ENCODE assay signal across 8 mouse cellular contexts in the genomic region with DNA sequence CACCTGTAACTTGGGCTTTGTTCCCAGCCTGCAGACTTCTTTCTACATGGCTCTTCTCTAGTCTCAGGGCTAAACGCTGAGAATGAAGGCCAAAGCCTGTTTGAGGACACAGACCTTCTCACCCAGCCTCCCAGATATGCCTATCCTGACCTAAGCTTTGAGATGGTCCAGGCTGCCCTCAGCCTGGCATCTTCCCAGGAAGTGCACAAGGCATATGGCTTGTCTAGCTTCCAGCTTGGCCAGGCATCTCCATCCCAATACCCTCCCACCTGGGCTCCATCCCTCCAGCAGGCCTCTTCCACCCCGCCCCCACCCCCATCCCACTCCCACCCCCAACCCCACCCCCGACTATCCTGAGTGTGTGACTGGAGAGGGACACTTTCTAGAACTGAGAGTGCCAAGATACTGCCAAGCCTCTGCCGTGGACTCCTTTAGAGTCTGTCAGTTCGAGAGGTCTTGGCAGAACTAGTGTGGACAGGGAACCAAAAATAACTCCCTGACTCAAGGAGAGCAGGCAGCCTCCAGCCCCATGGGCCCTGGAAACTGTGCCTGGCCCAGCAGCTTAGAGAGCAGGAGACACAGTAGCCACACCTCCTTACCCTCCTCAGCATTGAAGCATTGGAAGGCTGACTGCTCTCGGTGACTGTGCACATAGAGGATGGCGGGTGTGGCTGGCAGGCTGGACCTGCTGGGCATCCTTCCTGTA. TPM values are rescaled to one million over a fixed set of nuclear protein-coding genes. Genes with fewer than 3 reads are reported as not detected.
DNase-seq lines count a peak whose midpoint lies in the region; TF ChIP-seq lines count a peak whose summit lies in the region.

No protein-coding gene starts in this region.

- no peak for TF ChIP-seq CTCF in lung, adult 2 months (IDR thresholded peaks at IDR 0.05; ENCODE audit: insufficient read depth, low read length)

- no peaks in the 10 kb centered on the region for H3K4me1 ChIP-seq in lung, adult 2 months (ENCODE audit: control insufficient read depth, insufficient read depth, low read length)

- intact Hi-C loops in left cerebral cortex, postnatal 4 days (cut with DNase I), result no loop called here
- intact Hi-C loops in heart, postnatal 14 days (cut with DNase I), result no loop called here

- DNase-seq in left cerebral cortex, postnatal 4 days, result peak; percentile 64
- no peak for DNase-seq in left cerebral cortex, adult 9 months (ENCODE audit: low spot score in 2 of 2)
- DNase-seq in cerebellum, adult 18-20 months, result peak; percentile 92 to 93
- DNase-seq in gastrocnemius, postnatal 10 days, result peak; percentile 36
- DNase-seq in heart, postnatal 14 days, result peak; percentile 40 to 64
- DNase-seq in thymus, postnatal 14 days, result no peak
- no peak for DNase-seq in lung, adult 2 months
- DNase-seq in right cerebral cortex, postnatal 36 days (ENCODE audit: low spot score in 2 of 2), result no peak

- WGBS in lung, adult 2 months, result 56% methylated on average over 7 of the region's 7 CpGs

- TF ChIP-seq POLR2A in lung, adult 2 months (IDR thresholded peaks at IDR 0.05; ENCODE audit: borderline replicate concordance, extremely low read depth, low read depth, low read length), result no peak

- no peak overlapping the region for H3K4me3 ChIP-seq in lung, adult 2 months (replicated peaks; ENCODE audit: extremely low read depth, low read depth, low read length)

RNA-seq across cellular contexts. Expression of a gene that starts 26.0 kb away (rescaled TPM):
- total RNA-seq in left cerebral cortex, postnatal 4 days (2021), result 100 to 1,000 TPM; 417 to 489 TPM
- total RNA-seq in gastrocnemius, postnatal 10 days (2021), result 10 to 100 TPM; 20.6 to 21.8 TPM
- total RNA-seq in heart, postnatal 14 days (2021), result 1 to 10 TPM; 7.3 to 9.5 TPM
- polyA plus RNA-seq in lung, adult 2 months (2012; rRNA removed), result 33.7 TPM in 2 replicates

Comparison
In these comparisons a context has a peak if more than half of its experiments do, and no peak if none do; other contexts are left out.
1. DNase-seq: peak in left cerebral cortex, postnatal 4 days (single experiment), cerebellum, adult 18-20 months (2 of 2), gastrocnemius, postnatal 10 days (single experiment) and heart, postnatal 14 days (2 of 2); none in left cerebral cortex, adult 9 months (0 of 2), thymus, postnatal 14 days (single experiment), lung, adult 2 months (single experiment) and right cerebral cortex, postnatal 36 days (0 of 2).
2. RNA of a gene that starts 26.0 kb away (total RNA-seq): 417 to 489 TPM in left cerebral cortex, postnatal 4 days; 20.6 to 21.8 TPM in gastrocnemius, postnatal 10 days and 7.3 to 9.5 TPM in heart, postnatal 14 days; every median in the first group is over 10 times any median in the second.